8 mouse cellular contexts compared by ENCODE assay signal in the genomic region with DNA sequence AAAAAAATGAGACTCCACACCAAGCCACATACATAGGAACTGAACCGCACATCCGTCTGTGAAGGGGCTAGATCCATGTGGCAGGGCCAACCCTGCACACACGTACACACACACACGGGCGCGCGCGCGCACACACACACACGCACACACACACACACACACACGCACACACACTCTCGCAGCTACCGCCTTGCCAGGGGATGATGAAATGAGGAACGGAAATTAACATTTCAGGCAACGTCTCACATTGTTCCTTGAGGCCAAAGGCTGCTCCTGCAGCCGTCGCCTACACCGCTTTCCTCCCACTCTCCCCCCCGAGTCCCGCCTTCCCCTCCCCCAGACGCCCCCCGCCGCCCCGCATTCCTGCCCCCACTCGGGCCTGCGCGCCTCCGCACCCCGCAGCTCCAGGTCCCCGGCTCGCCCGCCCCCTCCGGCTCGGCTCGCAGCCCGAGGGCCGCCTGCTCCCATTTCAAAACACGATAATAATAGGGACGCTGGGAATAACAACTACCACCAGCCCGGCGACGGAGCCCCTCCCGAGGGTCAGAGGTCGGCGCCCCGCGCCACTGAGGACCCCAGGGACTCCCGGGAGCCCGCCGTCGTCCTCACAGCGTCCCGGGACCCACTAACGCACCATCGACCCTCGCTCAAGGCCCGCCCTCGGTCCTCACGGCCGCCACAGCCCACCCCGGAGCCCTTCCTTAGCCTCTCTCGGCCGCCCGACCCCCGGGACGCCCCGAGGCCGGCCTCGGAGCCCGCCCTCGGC. TPM values are rescaled to one million over a fixed set of nuclear protein-coding genes. Genes with fewer than 3 reads are reported as not detected.
DNase-seq lines count a peak whose midpoint lies in the region; ATAC-seq and TF ChIP-seq lines count a peak whose summit lies in the region.

No protein-coding gene starts in this region.

- peaks cover 15 to 32% of the 10 kb centered on the region in 2 experiments for H3K4me1 ChIP-seq in MEL (ENCODE audit: control insufficient read depth in 1 of 2, insufficient read depth in 2 of 2, low read length in 2 of 2)
- peaks cover 5% of the 10 kb centered on the region; the same call in 1 of the 2 replicates for H3K4me1 ChIP-seq in hindbrain, embryonic 11.5 days (replicated peaks; ENCODE audit: control insufficient read depth, insufficient read depth, low read length)

- peak in 1 of 2 experiments; percentile 47; a peak in 1 of 4 replicates for TF ChIP-seq POLR2A in MEL (IDR thresholded peaks at IDR 0.05; ENCODE audit: control insufficient read depth in 1 of 2, insufficient read depth in 1 of 2, low read depth in 1 of 2, low read length in 2 of 2, poor library complexity in 1 of 2)

- H3K27me3 ChIP-seq in MEL (ENCODE audit: control insufficient read depth in 1 of 2, insufficient read depth in 2 of 2, low read length in 2 of 2): no peaks in the 10 kb centered on the region
- H3K27me3 ChIP-seq in hindbrain, embryonic 11.5 days (ENCODE audit: control insufficient read depth, insufficient read depth, low read length): no peaks in the 10 kb centered on the region

- WGBS in hindbrain, embryonic 11.5 days: under 1% methylated on average over 38 of the region's 71 CpGs

- peak overlapping the region; percentile 98 for H3K4me3 ChIP-seq in MEL (ENCODE audit: control insufficient read depth in 1 of 2, insufficient read depth in 1 of 2, low read depth in 2 of 2, low read length in 2 of 2)
- H3K4me3 ChIP-seq in hindbrain, embryonic 11.5 days (ENCODE audit: low read depth, low read length): peak overlapping the region; percentile 100

- peak overlapping the region; percentile 99 for H3K9ac ChIP-seq in MEL (ENCODE audit: control insufficient read depth, low read depth, low read length, poor library complexity, severe bottlenecking)
- peak overlapping the region; percentile 98 for H3K9ac ChIP-seq in hindbrain, embryonic 11.5 days (ENCODE audit: low read depth, low read length)

- no peaks in the 10 kb centered on the region for H3K9me3 ChIP-seq in MEL (replicated peaks; ENCODE audit: insufficient read depth, low read length)
- no peaks in the 10 kb centered on the region for H3K9me3 ChIP-seq in hindbrain, embryonic 11.5 days (ENCODE audit: control insufficient read depth, low read length)

- peak; percentile 85 for DNase-seq in MEL (ENCODE audit: low read depth, low spot score)
- peak; percentile 52 for DNase-seq in cerebellum, adult 8-10 months
- DNase-seq in frontal cortex, postnatal 10 days (ENCODE audit: low spot score in 2 of 2): peak; percentile 53 to 61
- peak; percentile 72 for DNase-seq in hindbrain, embryonic 11.5 days (ENCODE audit: low spot score)
- DNase-seq in layer of hippocampus, postnatal 36 days: peak; percentile 54 to 58
- DNase-seq in lung, postnatal 25 days (ENCODE audit: low spot score): peak; percentile 73
- peak; percentile 75 for DNase-seq in retina, postnatal 1 day
- peak; percentile 76 for DNase-seq in thymus, postnatal 4 days

- H3K27ac ChIP-seq in MEL (ENCODE audit: control insufficient read depth, low read depth, low read length): peak overlapping the region; percentile 87
- H3K27ac ChIP-seq in hindbrain, embryonic 11.5 days (ENCODE audit: low read depth, low read length): peak overlapping the region; percentile 97

- peak overlapping the region; percentile 75 for H3K4me2 ChIP-seq in hindbrain, embryonic 11.5 days (replicated peaks; ENCODE audit: low read depth, low read length)

- peaks cover 72% of the 10 kb centered on the region for H3K79me2 ChIP-seq in MEL (ENCODE audit: control insufficient read depth, insufficient read depth, low read length, poor library complexity)

- TF ChIP-seq EP300 in MEL (IDR thresholded peaks at IDR 0.05; ENCODE audit: low read depth in 1 of 2, low read length in 2 of 2): 0 out of 4 replicates have a peak, but pooled peaks of 1 of the 2 experiments have one; percentile 35

- no peak for TF ChIP-seq RAD21 in MEL (IDR thresholded peaks at IDR 0.05; ENCODE audit: low read depth, low read length)

- no peak for TF ChIP-seq CTCF in MEL (IDR thresholded peaks at IDR 0.05 in 2 of 3, conservative IDR thresholded peaks at IDR 0.05 in 1 of 3; ENCODE audit: control insufficient read depth in 1 of 3, insufficient read depth in 1 of 3, low read depth in 2 of 3, low read length in 3 of 3, poor library complexity in 1 of 3, severe bottlenecking in 1 of 3)

- peaks cover 2 to 52% of the 10 kb centered on the region in 2 experiments for H3K36me3 ChIP-seq in MEL (ENCODE audit: control insufficient read depth in 1 of 2, insufficient read depth in 2 of 2, low read length in 2 of 2)
- H3K36me3 ChIP-seq in hindbrain, embryonic 11.5 days (ENCODE audit: control insufficient read depth, insufficient read depth, low read length): no peaks in the 10 kb centered on the region

- peak; percentile 31 for ATAC-seq in hindbrain, embryonic 11.5 days (ENCODE audit: low FRiP score)

TF ChIP-seq in MEL, 35 proteins besides CTCF, POLR2A, EP300 and RAD21 (continues in another document):
- TF ChIP-seq UBTF (IDR thresholded peaks at IDR 0.05; ENCODE audit: borderline replicate concordance, insufficient read depth, low read depth, low read length) (0 out of 2 replicates have a peak, but pooled peaks have one; percentile 68), MAZ (IDR thresholded peaks at IDR 0.05; ENCODE audit: low read depth, low read length) (no peak), MAFK (IDR thresholded peaks at IDR 0.05; ENCODE audit: borderline replicate concordance, low read depth, low read length) (no peak), HCFC1 (IDR thresholded peaks at IDR 0.05; ENCODE audit: low read depth, low read length) (peak; percentile 70), RCOR1 (IDR thresholded peaks at IDR 0.05; ENCODE audit: low read depth, low read length) (no peak), MYB (IDR thresholded peaks at IDR 0.05; ENCODE audit: low read depth, low read length) (no peak), GATA1 (IDR thresholded peaks at IDR 0.05; ENCODE audit: low read depth, low read length) (no peak), KAT2A (conservative IDR thresholded peaks at IDR 0.05; ENCODE audit: low read depth, low read length) (no peak), MYC (IDR thresholded peaks at IDR 0.05; ENCODE audit: low read depth, low read length) (peak; percentile 67), POLR2AphosphoS2 (IDR thresholded peaks at IDR 0.05; ENCODE audit: low read length) (no peak), MAX (IDR thresholded peaks at IDR 0.05; ENCODE audit: low read length) (peak; percentile 44; the same call in 1 of the 2 replicates), ELF1 (IDR thresholded peaks at IDR 0.05; ENCODE audit: low read depth, low read length) (no peak), TCF12 (IDR thresholded peaks at IDR 0.05; ENCODE audit: low read depth, low read length) (no peak), ZMIZ1 (IDR thresholded peaks at IDR 0.05; ENCODE audit: low read depth, low read length) (no peak), POLR2AphosphoS5 (IDR thresholded peaks at IDR 0.05; ENCODE audit: borderline replicate concordance, low read depth, low read length) (peak; percentile 71; the same call in 1 of the 2 replicates), TBP (IDR thresholded peaks at IDR 0.05; ENCODE audit: low read depth, low read length) (peak; percentile 55; the same call in 1 of the 2 replicates), CHD1 (IDR thresholded peaks at IDR 0.05; ENCODE audit: low read depth, low read length) (no peak), ETS1 (IDR thresholded peaks at IDR 0.05; ENCODE audit: low read depth, low read length) (peak; percentile 57), USF1 (IDR thresholded peaks at IDR 0.05; ENCODE audit: low read depth, low read length) (no peak), USF2 (IDR thresholded peaks at IDR 0.05; ENCODE audit: borderline replicate concordance in 1 of 2, insufficient read depth in 1 of 2, low read depth in 1 of 2, low read length in 2 of 2) (no peak), ZKSCAN1 (IDR thresholded peaks at IDR 0.05; ENCODE audit: low read depth, low read length) (no peak), GABPA (IDR thresholded peaks at IDR 0.05; ENCODE audit: low read depth, low read length) (no peak), SMC3 (IDR thresholded peaks at IDR 0.05; ENCODE audit: low read depth, low read length) (no peak), JUND (IDR thresholded peaks at IDR 0.05; ENCODE audit: low read depth, low read length) (no peak), NRF1 (IDR thresholded peaks at IDR 0.05; ENCODE audit: insufficient read depth, low read depth, low read length, poor library complexity, severe bottlenecking) (peak; percentile 48; the same call in 1 of the 2 replicates), BHLHE40 (IDR thresholded peaks at IDR 0.05; ENCODE audit: borderline replicate concordance, low read depth, low read length) (no peak), ZNF384 (IDR thresholded peaks at IDR 0.05; ENCODE audit: low read depth, low read length) (0 out of 2 replicates have a peak, but pooled peaks have one; percentile 14), MEF2A (IDR thresholded peaks at IDR 0.05; ENCODE audit: extremely low read depth, insufficient replicate concordance, low read depth, low read length, poor library complexity, severe bottlenecking) (no peak), ZC3H11A (IDR thresholded peaks at IDR 0.05; ENCODE audit: low read depth, low read length) (no peak), MXI1 (IDR thresholded peaks at IDR 0.05; ENCODE audit: low read depth, low read length) (peak; percentile 95), TAL1 (IDR thresholded peaks at IDR 0.05; ENCODE audit: low read length) (no peak), E2F4 (IDR thresholded peaks at IDR 0.05; ENCODE audit: borderline replicate concordance, low read depth, low read length) (no peak), SIN3A (IDR thresholded peaks at IDR 0.05; ENCODE audit: low read length) (no peak), NELFE (IDR thresholded peaks at IDR 0.05; ENCODE audit: low read depth, low read length) (peak; percentile 32; the same call in 1 of the 2 replicates)

RNA-seq across cellular contexts. Expression of gene Ankrd11, which starts 0.9 kb away (rescaled TPM):
- total RNA-seq in MEL (2012; rRNA removed): 49.2 and 57.8 TPM in 2 replicates
- 100 to 1,000 TPM in 1 of 2 experiments, 10 to 100 TPM in 1; 87.7 to 235 TPM for polyA plus RNA-seq in MEL (2012; ENCODE audit: insufficient read depth in 1 of 2, insufficient read length in 2 of 2, low read depth in 1 of 2, low replicate concordance in 2 of 2, missing spikeins in 1 of 2)
- 52.7 and 68.2 TPM in 2 replicates for polyA plus RNA-seq in hindbrain, embryonic 11.5 days (2014; fragmentation: Nextera tagmentation; extraction: Ambion mirVana)
- 100 to 1,000 TPM; 164 to 171 TPM for total RNA-seq in layer of hippocampus, postnatal 36 days (2021)

RNA-seq across cellular contexts. Expression of gene Spg7, which starts 21.6 kb away (rescaled TPM):
- 28.9 and 32.0 TPM in 2 replicates for total RNA-seq in MEL (2012; rRNA removed)
- 10 to 100 TPM in 1 of 2 experiments, not detected in 1; 36.0 TPM for polyA plus RNA-seq in MEL (2012; ENCODE audit: insufficient read depth in 1 of 2, insufficient read length in 2 of 2, low read depth in 1 of 2, low replicate concordance in 2 of 2, missing spikeins in 1 of 2)
- 39.6 and 45.8 TPM in 2 replicates for polyA plus RNA-seq in hindbrain, embryonic 11.5 days (2014; fragmentation: Nextera tagmentation; extraction: Ambion mirVana)
- 10 to 100 TPM; 54.9 to 61.1 TPM for total RNA-seq in layer of hippocampus, postnatal 36 days (2021)

Comparison
In these comparisons a context has a peak if more than half of its experiments do, and no peak if none do; other contexts are left out.
1. Peak in every context shown above with its lines: DNase-seq, ATAC-seq, H3K4me3 ChIP-seq and H3K27ac ChIP-seq.